Mouse (Mus musculus) MEL (cell line): ENCODE measurements at regions not wholly inside any gene's neighbourhood (a gene's known extent, or its start where the extent isn't known, plus 50 kb on each side); places are given as distances from the start of the nearest gene placed in this dataset.
A peak's percentile ranks its signal among the peaks of the same experiment; 100 is the strongest.

Experiments
- DNase-seq: peaks from one replicate; pipeline ENCODE4 v3.0.0; 2011; ENCODE audit warnings: low read depth, low spot score
- H3K27ac ChIP-seq: 2 replicates; pipeline ENCODE4 v1.5.1; 2012; ENCODE audit warnings: low read depth, mild to moderate bottlenecking, control low read depth, low read length, moderate library complexity; ENCODE audit not compliant: control insufficient read depth
- H3K27me3 ChIP-seq, 2 experiments: fragments of 150-350 bp in 1 of 2; sonication (generic) in 1 of 2; 2 replicates each; pipeline ENCODE4 v1.6.1; 2012; ENCODE audit warnings: low read length in 2 of 2, mild to moderate bottlenecking in 2 of 2, improper control_type of control experiment in 1 of 2, moderate library complexity in 1 of 2; ENCODE audit not compliant: insufficient read depth in 2 of 2, control insufficient read depth in 1 of 2
- H3K36me3 ChIP-seq, 2 experiments: 2 replicates each; pipeline ENCODE4 v1.6.1; 2012 to 2014; ENCODE audit warnings: low read length in 2 of 2, improper control_type of control experiment in 1 of 2, inconsistent platforms in 1 of 2, mild to moderate bottlenecking in 1 of 2; ENCODE audit not compliant: insufficient read depth in 2 of 2, control insufficient read depth in 1 of 2
- H3K4me1 ChIP-seq, 2 experiments: fragments of 150-350 bp in 1 of 2; sonication (generic) in 1 of 2; 2 replicates each; pipeline ENCODE4 v1.6.1; 2012; ENCODE audit warnings: low read length in 2 of 2, improper control_type of control experiment in 1 of 2, mild to moderate bottlenecking in 1 of 2; ENCODE audit not compliant: insufficient read depth in 2 of 2, control insufficient read depth in 1 of 2
- H3K4me3 ChIP-seq, 2 experiments: fragments of 150-350 bp in 1 of 2; sonication (generic) in 1 of 2; 2 replicates each; pipeline ENCODE4 v1.5.1; 2012; ENCODE audit warnings: low read depth in 2 of 2, low read length in 2 of 2, mild to moderate bottlenecking in 2 of 2, moderate library complexity in 2 of 2, control low read depth in 1 of 2, improper control_type of control experiment in 1 of 2; ENCODE audit not compliant: control insufficient read depth in 1 of 2, insufficient read depth in 1 of 2
- H3K79me2 ChIP-seq: 2 replicates; pipeline ENCODE4 v1.6.1; 2012; ENCODE audit warnings: mild to moderate bottlenecking, low read length, moderate library complexity; ENCODE audit not compliant: control insufficient read depth, poor library complexity, insufficient read depth
- H3K9ac ChIP-seq: 2 replicates; pipeline ENCODE4 v1.6.1; 2012; ENCODE audit warnings: low read depth, mild to moderate bottlenecking, control low read depth, low read length, moderate library complexity; ENCODE audit not compliant: control insufficient read depth, poor library complexity, severe bottlenecking
- H3K9me3 ChIP-seq: fragments of 150-350 bp; sonication (generic); replicated peaks from 2 replicates; pipeline ENCODE4 v1.6.1; 2012; ENCODE audit warnings: mild to moderate bottlenecking, low read length, improper control_type of control experiment, moderate library complexity; ENCODE audit not compliant: insufficient read depth
- BHLHE40 ChIP-seq: IDR thresholded peaks from 2 replicates; pipeline ENCODE4 v1.6.1; 2012; ENCODE audit warnings: low read depth, mild to moderate bottlenecking, inconsistent platforms, low read length, improper control_type of control experiment, borderline replicate concordance
- CHD2 ChIP-seq: IDR thresholded peaks from 2 replicates; pipeline ENCODE4 v1.6.1; 2011; ENCODE audit warnings: low read length, improper control_type of control experiment
- CTCF ChIP-seq, 3 experiments: IDR thresholded peaks in 2 of 3; conservative IDR thresholded peaks in 1 of 3; 2 replicates each; pipeline ENCODE4 v1.5.1; 2011 to 2012; ENCODE audit warnings: low read length in 3 of 3, low read depth in 2 of 3, mild to moderate bottlenecking in 2 of 3, improper control_type of control experiment in 1 of 3, inconsistent platforms in 1 of 3, mixed read lengths in 1 of 3, moderate library complexity in 1 of 3; ENCODE audit not compliant: control insufficient read depth in 1 of 3, insufficient read depth in 1 of 3, poor library complexity in 1 of 3, severe bottlenecking in 1 of 3
- E2F4 ChIP-seq: IDR thresholded peaks from 2 replicates; pipeline ENCODE4 v1.6.1; 2011; ENCODE audit warnings: low read depth, low read length, improper control_type of control experiment, borderline replicate concordance
- EP300 ChIP-seq, 2 experiments: IDR thresholded peaks; 2 replicates each; pipeline ENCODE4 v1.6.1; 2011; ENCODE audit warnings: improper control_type of control experiment in 2 of 2, low read length in 2 of 2, low read depth in 1 of 2, mild to moderate bottlenecking in 1 of 2
- ETS1 ChIP-seq: IDR thresholded peaks from 2 replicates; pipeline ENCODE4 v1.6.1; 2012; ENCODE audit warnings: low read depth, mild to moderate bottlenecking, inconsistent platforms, low read length, improper control_type of control experiment, moderate library complexity
- GABPA ChIP-seq: IDR thresholded peaks from 2 replicates; pipeline ENCODE4 v1.6.1; 2012; ENCODE audit warnings: low read depth, mild to moderate bottlenecking, inconsistent platforms, low read length, improper control_type of control experiment, moderate library complexity
- HCFC1 ChIP-seq: IDR thresholded peaks from 2 replicates; pipeline ENCODE4 v1.6.1; 2012; ENCODE audit warnings: low read depth, mild to moderate bottlenecking, inconsistent platforms, low read length, improper control_type of control experiment, moderate library complexity
- JUND ChIP-seq: IDR thresholded peaks from 2 replicates; pipeline ENCODE4 v1.6.1; 2011; ENCODE audit warnings: low read depth, mild to moderate bottlenecking, improper control_type of control experiment, low read length
- KAT2A ChIP-seq: conservative IDR thresholded peaks from 2 replicates; pipeline ENCODE4 v1.6.1; 2012; ENCODE audit warnings: low read depth, low read length, improper control_type of control experiment, inconsistent platforms
- MAFK ChIP-seq: IDR thresholded peaks from 2 replicates; pipeline ENCODE4 v1.6.1; 2011; ENCODE audit warnings: low read depth, mild to moderate bottlenecking, low read length, improper control_type of control experiment, borderline replicate concordance
- MAX ChIP-seq: IDR thresholded peaks from 2 replicates; pipeline ENCODE4 v1.6.1; 2011; ENCODE audit warnings: low read length, improper control_type of control experiment
- MEF2A ChIP-seq: IDR thresholded peaks from 2 replicates; pipeline ENCODE4 v1.6.1; 2014; ENCODE audit warnings: low read depth, mild to moderate bottlenecking, inconsistent platforms, low read length, improper control_type of control experiment; ENCODE audit not compliant: poor library complexity, insufficient replicate concordance, severe bottlenecking; ENCODE audit errors: extremely low read depth
- MXI1 ChIP-seq: IDR thresholded peaks from 2 replicates; pipeline ENCODE4 v1.6.1; 2011; ENCODE audit warnings: mild to moderate bottlenecking, low read depth, low read length, improper control_type of control experiment
- NELFE ChIP-seq: IDR thresholded peaks from 2 replicates; pipeline ENCODE4 v1.6.1; 2011; ENCODE audit warnings: low read depth, low read length, improper control_type of control experiment
- POLR2AphosphoS5 ChIP-seq: IDR thresholded peaks from 2 replicates; pipeline ENCODE4 v1.6.1; 2012; ENCODE audit warnings: low read depth, borderline replicate concordance, mild to moderate bottlenecking, inconsistent platforms, low read length, moderate library complexity, mixed read lengths
- TBP ChIP-seq: IDR thresholded peaks from 2 replicates; pipeline ENCODE4 v1.8.0; 2011; ENCODE audit warnings: low read depth, low read length, improper control_type of control experiment
- UBTF ChIP-seq: IDR thresholded peaks from 2 replicates; pipeline ENCODE4 v1.6.1; 2012; ENCODE audit warnings: low read depth, mild to moderate bottlenecking, inconsistent platforms, low read length, improper control_type of control experiment, moderate library complexity, borderline replicate concordance; ENCODE audit not compliant: insufficient read depth
- USF1 ChIP-seq: IDR thresholded peaks from 2 replicates; pipeline ENCODE4 v1.6.1; 2014; ENCODE audit warnings: low read depth, mild to moderate bottlenecking, inconsistent platforms, low read length, improper control_type of control experiment, moderate library complexity
- USF2 ChIP-seq, 2 experiments: IDR thresholded peaks; 2 replicates each; pipeline ENCODE4 v1.6.1; 2011 to 2012; ENCODE audit warnings: improper control_type of control experiment in 2 of 2, low read length in 2 of 2, borderline replicate concordance in 1 of 2, inconsistent platforms in 1 of 2, low read depth in 1 of 2, mild to moderate bottlenecking in 1 of 2; ENCODE audit not compliant: insufficient read depth in 1 of 2
- ZNF384 ChIP-seq: IDR thresholded peaks from 2 replicates; pipeline ENCODE4 v1.6.1; 2012; ENCODE audit warnings: low read depth, mild to moderate bottlenecking, inconsistent platforms, low read length, improper control_type of control experiment

DNA sequence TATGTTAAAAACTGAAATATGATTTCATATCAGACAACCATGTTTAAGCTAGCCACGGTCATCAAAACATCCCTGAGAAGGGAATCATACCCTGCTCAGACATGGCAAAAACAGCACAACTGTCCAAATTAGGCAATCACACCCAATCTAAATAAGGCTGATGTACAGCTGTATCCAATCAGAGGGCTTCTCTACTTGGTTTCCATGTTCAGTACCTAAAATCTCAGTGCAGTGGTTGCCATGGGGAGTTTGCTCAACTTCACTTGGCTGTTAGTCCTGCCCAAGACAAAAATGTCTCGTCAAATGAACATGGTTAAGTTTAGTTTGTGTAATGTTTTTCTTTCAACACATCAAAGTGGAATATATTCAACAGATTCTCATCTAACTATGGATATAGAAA, 987.0 kb downstream of the Cdh9 start:
- TF ChIP-seq POLR2AphosphoS5 (no peak), MAX (no peak), USF1 (no peak), KAT2A (no peak), HCFC1 (no peak), MEF2A (no peak), MAFK (no peak), CHD2 (no peak), ZNF384 (no peak), GABPA (no peak), CTCF (IDR thresholded peaks at IDR 0.05 in 2 of 3, conservative IDR thresholded peaks at IDR 0.05 in 1 of 3; ENCODE audit: control insufficient read depth in 1 of 3, insufficient read depth in 1 of 3, low read depth in 2 of 3, low read length in 3 of 3, poor library complexity in 1 of 3, severe bottlenecking in 1 of 3) (no peak), TBP (no peak), BHLHE40 (no peak), EP300 (IDR thresholded peaks at IDR 0.05; ENCODE audit: low read depth in 1 of 2, low read length in 2 of 2) (no peak), E2F4 (no peak), UBTF (no peak), USF2 (IDR thresholded peaks at IDR 0.05; ENCODE audit: borderline replicate concordance in 1 of 2, insufficient read depth in 1 of 2, low read depth in 1 of 2, low read length in 2 of 2) (no peak), JUND (no peak), NELFE (no peak), MXI1 (no peak)
- no peak overlapping the region for H3K4me3 ChIP-seq
- H3K4me1 ChIP-seq = no peaks in the 10 kb centered on the region
- H3K79me2 ChIP-seq = no peaks in the 10 kb centered on the region
- H3K27ac ChIP-seq = no peak overlapping the region
- H3K9me3 ChIP-seq = no peaks in the 10 kb centered on the region
- no peak for DNase-seq
- H3K27me3 ChIP-seq = no peaks in the 10 kb centered on the region
- H3K9ac ChIP-seq = no peak overlapping the region
- H3K36me3 ChIP-seq = no peaks in the 10 kb centered on the region

DNA sequence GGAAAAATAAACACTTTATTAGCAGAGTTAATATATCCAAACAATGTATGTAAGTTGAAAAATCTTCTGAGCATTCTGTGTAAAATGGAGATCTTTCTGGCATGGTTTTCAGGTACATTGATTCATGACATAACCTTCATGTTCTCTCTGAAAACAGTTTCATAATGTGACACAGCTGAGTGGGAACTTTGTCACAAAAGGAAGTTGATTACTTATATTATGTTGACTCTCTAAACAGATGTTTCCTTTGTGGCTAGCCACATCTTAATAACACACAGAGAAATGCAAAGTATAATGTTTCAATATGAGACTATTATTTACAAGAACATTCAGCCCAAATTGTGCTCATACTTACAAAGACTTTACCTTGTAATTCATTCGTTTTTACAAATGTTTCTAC, 1002.1 kb downstream of the Cdh9 start:
- Histone ChIP-seq H3K27ac (no peak overlapping the region), H3K4me3 (no peak overlapping the region), H3K4me1 (no peaks in the 10 kb centered on the region), H3K9ac (no peak overlapping the region), H3K9me3 (no peaks in the 10 kb centered on the region), H3K27me3 (no peaks in the 10 kb centered on the region), H3K79me2 (no peaks in the 10 kb centered on the region), H3K36me3 (no peaks in the 10 kb centered on the region)
- TF ChIP-seq ETS1 (0 out of 2 replicates have a peak, but pooled peaks have one; percentile 28), POLR2AphosphoS5 (no peak)
- DNase-seq = peak; percentile 16
